Mouse (Mus musculus) frontal cortex, adult (tissue): ENCODE measurements at regions not wholly inside any gene's neighbourhood (a gene's known extent, or its start where the extent isn't known, plus 50 kb on each side); places are given as distances from the start of the nearest gene placed in this dataset.
A peak's percentile ranks its signal among the peaks of the same experiment; 100 is the strongest.

Experiments
- ATAC-seq: cut with Nextera tagmentation; 2 replicates; pipeline ENCODE4 v1.9.2; 2017; ENCODE audit warnings: mild to moderate bottlenecking, moderate library complexity, mixed read lengths; ENCODE audit not compliant: low TSS enrichment

GRCm38 (mm10) chr4:12538043-12538442, 366.2 kb upstream of the Fam92a start:
- no peak for ATAC-seq

- ATAC-seq, result no peak
These were observed 362.3 kb upstream of the Fam92a start for GRCm38 (mm10) chr4:12534151-12534550.

GRCm38 (mm10) chr4:12532961-12533360, 361.1 kb upstream of the Fam92a start:
- ATAC-seq, result no peak

- 0 out of 2 replicates have a peak, but pooled peaks have one; percentile 20 for ATAC-seq
These were observed 350.5 kb upstream of the Fam92a start for GRCm38 (mm10) chr4:12522358-12522757.

- ATAC-seq, result 0 out of 2 replicates have a peak, but pooled peaks have one; percentile 31
These were observed 349.4 kb upstream of the Fam92a start for GRCm38 (mm10) chr4:12521246-12521645.

GRCm38 (mm10) chr4:12516497-12516896, 344.7 kb upstream of the Fam92a start:
- no peak for ATAC-seq

- ATAC-seq, result peak; percentile 99
These were observed 340.0 kb upstream of the Fam92a start for GRCm38 (mm10) chr4:12511656-12512385.

GRCm38 (mm10) chr4:12506851-12507551, 335.2 kb upstream of the Fam92a start:
- peak; percentile 58 for ATAC-seq

- ATAC-seq, result 0 out of 2 replicates have a peak, but pooled peaks have one; percentile 20
These were observed 329.3 kb upstream of the Fam92a start for GRCm38 (mm10) chr4:12501086-12501485.

GRCm38 (mm10) chr4:12498426-12498825, 326.6 kb upstream of the Fam92a start:
- ATAC-seq, result no peak

GRCm38 (mm10) chr4:12492468-12492867, 320.7 kb upstream of the Fam92a start:
- ATAC-seq, result peak; percentile 95

GRCm38 (mm10) chr4:12491306-12491705, 319.5 kb upstream of the Fam92a start:
- ATAC-seq, result no peak

GRCm38 (mm10) chr4:12490066-12490465, 318.3 kb upstream of the Fam92a start:
- ATAC-seq, result no peak

GRCm38 (mm10) chr4:12489358-12489757, 317.5 kb upstream of the Fam92a start:
- 0 out of 2 replicates have a peak, but pooled peaks have one; percentile 28 for ATAC-seq

GRCm38 (mm10) chr4:12481481-12481880, 309.7 kb upstream of the Fam92a start:
- ATAC-seq, result no peak

- ATAC-seq, result peak; percentile 62
These were observed 304.9 kb upstream of the Fam92a start for GRCm38 (mm10) chr4:12476717-12477116.

GRCm38 (mm10) chr4:12474981-12475568, 303.3 kb upstream of the Fam92a start:
- ATAC-seq, result no peak

- ATAC-seq, result no peak
These were observed 302.6 kb upstream of the Fam92a start for GRCm38 (mm10) chr4:12474421-12474820.

- ATAC-seq, result peak; percentile 36; the same call in 1 of the 2 replicates
These were observed 289.9 kb upstream of the Fam92a start for GRCm38 (mm10) chr4:12461701-12462100.

GRCm38 (mm10) chr4:12461251-12461650, 289.4 kb upstream of the Fam92a start:
- ATAC-seq, result 0 out of 2 replicates have a peak, but pooled peaks have one; percentile 10

- peak; percentile 72 for ATAC-seq
These were observed 286.3 kb upstream of the Fam92a start for GRCm38 (mm10) chr4:12457978-12458597.

GRCm38 (mm10) chr4:12452086-12452485, 280.3 kb upstream of the Fam92a start:
- ATAC-seq, result peak; percentile 92
